Mouse (Mus musculus): ENCODE data around the gene Mafk. TPM values are rescaled to one million over a fixed set of nuclear protein-coding genes. Genes with fewer than 3 reads are reported as not detected.

The Mafk gene
- polyA plus RNA-seq, 1 experiment from 2014 or later, result 7.2 TPM

GRCm38 (mm10) chr5:139775216-139775926 is 15.9 kb upstream of the Mafk start, which contains the start of gene Ints1:
Gene Ints1, minus strand, starts transcription at chr5:139775674.
- H3K36me3 ChIP-seq, result peaks cover 38% of the 10 kb centered on the region
- H3K9ac ChIP-seq, result peak within 1 kb of the TSS; percentile 90
- no peaks in the 10 kb centered on the region for H3K27me3 ChIP-seq
- H3K4me3 ChIP-seq, result peak within 1 kb of the TSS; percentile 100
- under 1% methylated on average over 55 of the region's 55 CpGs for WGBS
- peak within 1 kb of the TSS; percentile 93 for H3K4me2 ChIP-seq (replicated peaks)
- H3K4me1 ChIP-seq, result peaks cover 7% of the 10 kb centered on the region
- ATAC-seq (ENCODE audit: insufficient number of reproducible peaks, insufficient read depth, low FRiP score, low TSS enrichment), result peak; percentile 80
- peak within 1 kb of the TSS; percentile 52; the same call in 1 of the 2 replicates for H3K27ac ChIP-seq
- H3K9me3 ChIP-seq, result no peaks in the 10 kb centered on the region

DNA sequence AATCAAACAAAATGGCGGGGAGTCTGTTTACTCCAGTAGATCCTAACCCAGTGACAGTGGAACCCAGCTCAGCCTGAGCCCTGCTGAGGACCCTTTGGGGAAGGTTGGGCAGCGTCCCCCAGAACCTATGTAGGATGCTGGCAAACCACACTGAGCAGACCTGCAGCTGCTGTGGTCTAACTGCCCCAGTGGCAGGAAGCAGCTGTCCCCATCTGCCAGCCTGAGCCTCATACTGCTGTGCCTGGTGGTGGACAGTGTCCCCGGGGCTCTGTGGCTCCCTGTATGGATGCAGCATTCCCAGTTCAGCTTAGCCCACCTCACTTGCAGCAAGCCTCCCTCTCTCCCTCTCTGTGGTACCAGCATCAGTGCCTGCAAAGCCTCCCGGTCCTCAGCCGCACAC is 14.3 kb upstream of the Mafk start:
- 92% methylated on average over 5 of the region's 5 CpGs for WGBS
- Histone ChIP-seq H3K9ac (no peak overlapping the region), H3K4me2 (replicated peaks) (no peak overlapping the region), H3K4me3 (no peak overlapping the region), H3K36me3 (peaks cover 22% of the 10 kb centered on the region), H3K9me3 (no peaks in the 10 kb centered on the region), H3K27me3 (no peaks in the 10 kb centered on the region), H3K27ac (no peak overlapping the region), H3K4me1 (peaks cover 7% of the 10 kb centered on the region)
- no peak for ATAC-seq (ENCODE audit: insufficient number of reproducible peaks, insufficient read depth, low FRiP score, low TSS enrichment)

GRCm38 (mm10) chr5:139781406-139781805 is 9.9 kb upstream of the Mafk start:
- WGBS, result 86% methylated on average over 8 of the region's 8 CpGs
- Histone ChIP-seq H3K4me2 (replicated peaks) (no peak overlapping the region), H3K4me3 (no peak overlapping the region), H3K9ac (no peak overlapping the region), H3K27ac (no peak overlapping the region), H3K27me3 (no peaks in the 10 kb centered on the region), H3K9me3 (no peaks in the 10 kb centered on the region), H3K36me3 (no peaks in the 10 kb centered on the region), H3K4me1 (no peaks in the 10 kb centered on the region)
- ATAC-seq (ENCODE audit: insufficient number of reproducible peaks, insufficient read depth, low FRiP score, low TSS enrichment), result no peak

GRCm38 (mm10) chr5:139789466-139789865 is 1.8 kb upstream of the Mafk start:
- Histone ChIP-seq H3K9me3 (no peaks in the 10 kb centered on the region), H3K27me3 (peaks cover 3% of the 10 kb centered on the region; the same call in 1 of the 2 replicates), H3K4me2 (replicated peaks) (no peak overlapping the region), H3K4me3 (no peak overlapping the region), H3K36me3 (no peaks in the 10 kb centered on the region), H3K9ac (no peak overlapping the region), H3K27ac (no peak overlapping the region), H3K4me1 (peaks cover 10% of the 10 kb centered on the region; the same call in 1 of the 2 replicates)
- no peak for ATAC-seq (ENCODE audit: insufficient number of reproducible peaks, insufficient read depth, low FRiP score, low TSS enrichment)
- WGBS, result 51% methylated on average over 4 of the region's 4 CpGs

DNA sequence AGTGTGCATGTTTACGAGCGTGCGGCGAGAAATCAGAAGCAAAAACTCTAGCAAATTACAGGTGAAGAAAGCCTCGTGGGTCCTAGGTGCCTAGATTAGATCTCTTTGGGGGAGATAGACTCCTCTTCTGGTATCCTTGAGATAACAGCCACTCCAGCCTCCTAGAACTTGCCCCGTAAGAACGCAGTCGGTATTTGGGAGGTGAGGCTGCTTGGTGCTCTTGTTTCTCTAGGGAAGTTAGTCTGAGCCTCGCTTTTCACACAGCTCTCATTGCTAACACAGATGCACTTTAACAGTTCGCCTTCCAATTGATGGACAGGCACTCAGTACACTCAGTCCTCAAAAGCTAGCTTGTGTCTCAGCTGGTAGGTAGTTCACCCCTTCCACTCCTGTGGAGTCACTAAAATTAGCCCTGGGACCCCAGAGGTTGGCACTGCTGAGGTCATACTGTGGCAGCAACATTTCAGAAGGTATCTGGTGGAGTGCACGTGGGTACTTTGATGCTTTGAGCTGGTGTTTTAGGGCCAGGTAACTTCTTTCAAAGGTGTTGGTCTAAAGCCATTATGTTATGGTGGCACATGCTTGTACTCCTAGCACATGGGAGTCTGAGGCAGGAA is 954 bp downstream of the Mafk start:
- ATAC-seq (ENCODE audit: insufficient number of reproducible peaks, insufficient read depth, low FRiP score, low TSS enrichment), result no peak
- peak overlapping the region; percentile 72 for H3K4me3 ChIP-seq
- H3K9me3 ChIP-seq, result no peaks in the 10 kb centered on the region
- H3K27ac ChIP-seq, result 0 out of 2 replicates have a peak overlapping the region, but pooled peaks have one; percentile 8
- peak overlapping the region; percentile 63 for H3K9ac ChIP-seq
- no peaks in the 10 kb centered on the region for H3K36me3 ChIP-seq
- peak overlapping the region; percentile 97 for H3K4me2 ChIP-seq (replicated peaks)
- H3K27me3 ChIP-seq, result peaks cover 3% of the 10 kb centered on the region; the same call in 1 of the 2 replicates
- 21% methylated on average over 11 of the region's 11 CpGs for WGBS
- peaks cover 24% of the 10 kb centered on the region for H3K4me1 ChIP-seq

- Histone ChIP-seq H3K4me2 (replicated peaks) (no peak overlapping the region), H3K27me3 (peaks cover 3% of the 10 kb centered on the region; the same call in 1 of the 2 replicates), H3K27ac (no peak overlapping the region), H3K4me1 (peaks cover 31% of the 10 kb centered on the region), H3K9ac (no peak overlapping the region), H3K36me3 (no peaks in the 10 kb centered on the region), H3K4me3 (no peak overlapping the region), H3K9me3 (no peaks in the 10 kb centered on the region)
- ATAC-seq (ENCODE audit: insufficient number of reproducible peaks, insufficient read depth, low FRiP score, low TSS enrichment), result no peak
- WGBS, result 59% methylated on average over 3 of the region's 3 CpGs
Measured at GRCm38 (mm10) chr5:139792966-139793337, 1.6 kb downstream of the Mafk start.

DNA sequence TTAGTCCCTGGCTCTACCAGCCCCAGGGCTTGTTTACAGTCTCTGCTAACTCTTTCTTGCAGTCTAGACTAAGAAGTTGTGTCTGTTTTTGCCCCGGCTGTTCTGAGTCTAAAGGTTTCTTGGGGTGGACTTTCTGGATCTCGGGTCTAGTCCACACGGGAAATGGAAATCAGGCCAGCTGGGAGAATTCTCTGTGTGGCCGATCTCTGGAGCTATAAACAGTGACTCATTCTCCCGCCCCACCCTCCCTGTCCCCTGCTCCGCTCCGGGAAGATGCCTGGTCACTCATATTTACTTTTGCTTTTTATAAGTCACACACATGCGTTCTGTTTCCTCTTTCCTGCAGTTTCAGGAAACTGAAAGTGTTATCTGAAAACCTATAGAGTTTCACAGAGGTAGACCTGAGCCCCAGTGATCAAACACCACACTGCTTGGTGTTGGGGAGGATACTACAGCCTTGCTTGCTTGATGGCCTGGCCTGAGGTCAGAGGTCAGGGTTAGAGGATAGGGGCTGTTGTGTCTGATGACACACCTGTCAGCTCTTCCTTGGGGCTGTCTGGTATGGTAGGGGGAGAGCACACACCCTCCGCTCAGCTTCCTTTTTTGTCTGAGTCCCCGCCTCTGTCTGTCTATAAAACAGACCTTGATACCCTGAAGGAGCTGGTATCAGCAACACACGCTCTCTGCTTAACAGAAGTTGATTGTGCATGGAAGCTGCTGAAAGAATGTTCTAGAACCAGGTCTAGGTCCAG is 2.2 kb downstream of the Mafk start:
- H3K27me3 ChIP-seq, result peaks cover 3% of the 10 kb centered on the region; the same call in 1 of the 2 replicates
- peaks cover 37% of the 10 kb centered on the region for H3K4me1 ChIP-seq
- no peaks in the 10 kb centered on the region for H3K36me3 ChIP-seq
- WGBS, result 60% methylated on average over 11 of the region's 11 CpGs
- H3K27ac ChIP-seq, result no peak overlapping the region
- H3K9ac ChIP-seq, result no peak overlapping the region
- H3K9me3 ChIP-seq, result no peaks in the 10 kb centered on the region
- no peak overlapping the region for H3K4me3 ChIP-seq
- H3K4me2 ChIP-seq (replicated peaks), result no peak overlapping the region
- no peak for ATAC-seq (ENCODE audit: insufficient number of reproducible peaks, insufficient read depth, low FRiP score, low TSS enrichment)

GRCm38 (mm10) chr5:139794137-139794536 is 2.8 kb downstream of the Mafk start:
- WGBS, result 85% methylated on average over 5 of the region's 5 CpGs
- Histone ChIP-seq H3K27me3 (peaks cover 3% of the 10 kb centered on the region; the same call in 1 of the 2 replicates), H3K4me1 (peaks cover 38% of the 10 kb centered on the region), H3K9ac (no peak overlapping the region), H3K36me3 (no peaks in the 10 kb centered on the region), H3K4me2 (replicated peaks) (no peak overlapping the region), H3K9me3 (no peaks in the 10 kb centered on the region), H3K27ac (no peak overlapping the region), H3K4me3 (no peak overlapping the region)
- ATAC-seq (ENCODE audit: insufficient number of reproducible peaks, insufficient read depth, low FRiP score, low TSS enrichment), result no peak

DNA sequence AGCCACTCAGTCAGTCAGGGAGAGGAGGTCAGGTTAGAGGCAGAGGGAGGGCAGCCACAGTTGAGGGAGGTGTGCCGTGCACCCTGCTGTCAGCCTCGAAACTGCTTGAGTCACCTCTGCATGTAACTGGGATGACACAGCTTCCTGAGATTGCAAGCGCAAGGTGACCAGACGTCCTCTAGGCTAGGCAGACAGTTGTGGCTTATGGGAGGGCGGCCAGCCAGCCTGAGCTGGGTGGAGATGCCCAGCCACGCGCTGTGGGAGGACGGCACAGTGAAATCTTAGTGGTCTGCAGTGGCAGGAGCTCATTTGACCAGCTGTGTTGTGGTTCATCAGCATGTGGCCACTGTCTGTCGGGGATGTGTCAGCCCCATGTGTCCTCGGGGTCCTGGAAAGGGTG is 3.6 kb downstream of the Mafk start:
- Histone ChIP-seq H3K4me2 (replicated peaks) (no peak overlapping the region), H3K4me3 (no peak overlapping the region), H3K4me1 (peaks cover 38% of the 10 kb centered on the region), H3K36me3 (peaks cover 3% of the 10 kb centered on the region; the same call in 1 of the 2 replicates), H3K27ac (no peak overlapping the region), H3K9ac (no peak overlapping the region), H3K9me3 (no peaks in the 10 kb centered on the region), H3K27me3 (peaks cover 3% of the 10 kb centered on the region; the same call in 1 of the 2 replicates)
- ATAC-seq (ENCODE audit: insufficient number of reproducible peaks, insufficient read depth, low FRiP score, low TSS enrichment), result no peak
- WGBS, result 70% methylated on average over 10 of the region's 10 CpGs

- WGBS, result 73% methylated on average over 9 of the region's 9 CpGs
- ATAC-seq (ENCODE audit: insufficient number of reproducible peaks, insufficient read depth, low FRiP score, low TSS enrichment), result no peak
- Histone ChIP-seq H3K9me3 (no peaks in the 10 kb centered on the region), H3K27me3 (peaks cover 3% of the 10 kb centered on the region; the same call in 1 of the 2 replicates), H3K27ac (no peak overlapping the region), H3K36me3 (peaks cover 15% of the 10 kb centered on the region; the same call in 1 of the 2 replicates), H3K4me2 (replicated peaks) (0 out of 2 replicates have a peak overlapping the region, but pooled peaks have one; percentile 14), H3K4me1 (peaks cover 38% of the 10 kb centered on the region), H3K9ac (no peak overlapping the region), H3K4me3 (no peak overlapping the region)
Measured at GRCm38 (mm10) chr5:139796001-139796620, 4.8 kb downstream of the Mafk start.

- Histone ChIP-seq H3K27me3 (peaks cover 3% of the 10 kb centered on the region; the same call in 1 of the 2 replicates), H3K4me2 (replicated peaks) (peak overlapping the region; percentile 14; the same call in 1 of the 2 replicates), H3K9ac (no peak overlapping the region), H3K9me3 (no peaks in the 10 kb centered on the region), H3K4me3 (no peak overlapping the region), H3K4me1 (peaks cover 36% of the 10 kb centered on the region), H3K36me3 (peaks cover 15% of the 10 kb centered on the region; the same call in 1 of the 2 replicates), H3K27ac (peak overlapping the region; percentile 52)
- ATAC-seq (ENCODE audit: insufficient number of reproducible peaks, insufficient read depth, low FRiP score, low TSS enrichment), result peak; percentile 57; the same call in 1 of the 2 replicates
- WGBS, result 19% methylated on average over 13 of the region's 13 CpGs
Measured at GRCm38 (mm10) chr5:139796900-139797299, 5.6 kb downstream of the Mafk start.

Measured in embryonic facial prominence, embryonic 12.5 days (tissue).